Mouse (Mus musculus): ENCODE measurements at regions not wholly inside any gene's neighbourhood (a gene's known extent, or its start where the extent isn't known, plus 50 kb on each side); places are given as distances from the start of the nearest gene placed in this dataset.

- DNase-seq (ENCODE audit: low read depth, low spot score), result no peak
These were observed 51.8 kb downstream of the Calml3 start for GRCm38 (mm10) chr13:3752334-3752733.

- no peak for DNase-seq (ENCODE audit: low read depth, low spot score)
These were observed 52.9 kb downstream of the Calml3 start for GRCm38 (mm10) chr13:3751222-3751621.

- no peak for DNase-seq (ENCODE audit: low read depth, low spot score)
These were observed 53.4 kb downstream of the Calml3 start for GRCm38 (mm10) chr13:3750756-3751155.

- no peak for DNase-seq (ENCODE audit: low read depth, low spot score)
These were observed 54.5 kb downstream of the Calml3 start for GRCm38 (mm10) chr13:3749646-3750045.

- no peak for DNase-seq (ENCODE audit: low read depth, low spot score)
These were observed 55.3 kb downstream of the Calml3 start for GRCm38 (mm10) chr13:3748859-3749258.

GRCm38 (mm10) chr13:3746524-3746923 is 57.6 kb downstream of the Calml3 start:
- DNase-seq (ENCODE audit: low read depth, low spot score), result no peak

- no peak for DNase-seq (ENCODE audit: low read depth, low spot score)
These were observed 59.2 kb downstream of the Calml3 start for GRCm38 (mm10) chr13:3744870-3745269.

GRCm38 (mm10) chr13:3743692-3744457 is 60.2 kb downstream of the Calml3 start:
- DNase-seq (ENCODE audit: low read depth, low spot score), result no peak

- no peak for DNase-seq (ENCODE audit: low read depth, low spot score)
These were observed 61.2 kb downstream of the Calml3 start for GRCm38 (mm10) chr13:3742763-3743401.

GRCm38 (mm10) chr13:3742094-3742730 is 61.9 kb downstream of the Calml3 start:
- DNase-seq (ENCODE audit: low read depth, low spot score), result peak; percentile 17

GRCm38 (mm10) chr13:3730699-3731021 is 73.5 kb downstream of the Calml3 start:
- DNase-seq (ENCODE audit: low read depth, low spot score), result no peak

GRCm38 (mm10) chr13:3729926-3730698 is 74.0 kb downstream of the Calml3 start:
- no peak for DNase-seq (ENCODE audit: low read depth, low spot score)

GRCm38 (mm10) chr13:3728888-3729287 is 75.2 kb downstream of the Calml3 start:
- DNase-seq (ENCODE audit: low read depth, low spot score), result no peak

GRCm38 (mm10) chr13:3726331-3726781 is 77.8 kb downstream of the Calml3 start:
- no peak for DNase-seq (ENCODE audit: low read depth, low spot score)

GRCm38 (mm10) chr13:3725803-3726202 is 78.3 kb downstream of the Calml3 start:
- no peak for DNase-seq (ENCODE audit: low read depth, low spot score)

GRCm38 (mm10) chr13:3724313-3724712 is 79.8 kb downstream of the Calml3 start:
- DNase-seq (ENCODE audit: low read depth, low spot score), result no peak

GRCm38 (mm10) chr13:3723458-3724143 is 80.5 kb downstream of the Calml3 start:
- no peak for DNase-seq (ENCODE audit: low read depth, low spot score)

- no peak for DNase-seq (ENCODE audit: low read depth, low spot score)
These were observed 81.2 kb downstream of the Asb13 start for GRCm38 (mm10) chr13:3715019-3715418.

- no peak for DNase-seq (ENCODE audit: low read depth, low spot score)
These were observed 78.8 kb downstream of the Asb13 start for GRCm38 (mm10) chr13:3712497-3713160.

- DNase-seq (ENCODE audit: low read depth, low spot score), result no peak
These were observed 78.3 kb downstream of the Asb13 start for GRCm38 (mm10) chr13:3712088-3712487.

Measured in CD4-positive helper T cell, adult 2 months (primary cell).